Mouse (Mus musculus): ENCODE data around the gene Sox8. TPM values are rescaled to one million over a fixed set of nuclear protein-coding genes. Genes with fewer than 3 reads are reported as not detected.

Sox8 gene
- polyA plus RNA-seq, 1 experiment: 1.0 TPM

GRCm38 (mm10) chr17:25609506-25609828 is 39.0 kb upstream of the Sox8 start:
- Histone ChIP-seq H3K4me3 (ENCODE audit: control insufficient read depth, insufficient read depth, low read length) (no peak overlapping the region), H3K36me3 (ENCODE audit: control insufficient read depth, insufficient read depth, low read length) (no peaks in the 10 kb centered on the region), H3K27ac (ENCODE audit: control insufficient read depth, insufficient read depth, low read length) (no peak overlapping the region), H3K4me1 (replicated peaks; ENCODE audit: control insufficient read depth, insufficient read depth, low read length) (peaks cover 64% of the 10 kb centered on the region), H3K27me3 (ENCODE audit: control insufficient read depth, insufficient read depth, low read length) (no peaks in the 10 kb centered on the region)
- 93% methylated on average over 3 of the region's 3 CpGs for WGBS
- TF ChIP-seq POLR2A (IDR thresholded peaks at IDR 0.05; ENCODE audit: control insufficient read depth, extremely low read depth, insufficient read depth, low read length, poor library complexity): no peak
- no peak for TF ChIP-seq CTCF (IDR thresholded peaks at IDR 0.05; ENCODE audit: borderline replicate concordance, control insufficient read depth, extremely low read depth, insufficient read depth, low read length, poor library complexity)
- DNase-seq: no peak

GRCm38 (mm10) chr17:25608821-25609505 is 38.5 kb upstream of the Sox8 start:
- no peaks in the 10 kb centered on the region for H3K27me3 ChIP-seq (ENCODE audit: control insufficient read depth, insufficient read depth, low read length)
- peak overlapping the region; percentile 76 for H3K27ac ChIP-seq (ENCODE audit: control insufficient read depth, insufficient read depth, low read length)
- TF ChIP-seq POLR2A (IDR thresholded peaks at IDR 0.05; ENCODE audit: control insufficient read depth, extremely low read depth, insufficient read depth, low read length, poor library complexity) (no peak), CTCF (IDR thresholded peaks at IDR 0.05; ENCODE audit: borderline replicate concordance, control insufficient read depth, extremely low read depth, insufficient read depth, low read length, poor library complexity) (no peak)
- DNase-seq: no peak
- WGBS: 87% methylated on average over 10 of the region's 10 CpGs
- H3K4me1 ChIP-seq (replicated peaks; ENCODE audit: control insufficient read depth, insufficient read depth, low read length): peaks cover 66% of the 10 kb centered on the region
- no peak overlapping the region for H3K4me3 ChIP-seq (ENCODE audit: control insufficient read depth, insufficient read depth, low read length)
- no peaks in the 10 kb centered on the region for H3K36me3 ChIP-seq (ENCODE audit: control insufficient read depth, insufficient read depth, low read length)

GRCm38 (mm10) chr17:25608137-25608785 is 37.8 kb upstream of the Sox8 start:
- H3K4me3 ChIP-seq (ENCODE audit: control insufficient read depth, insufficient read depth, low read length): no peak overlapping the region
- peaks cover 66% of the 10 kb centered on the region for H3K4me1 ChIP-seq (replicated peaks; ENCODE audit: control insufficient read depth, insufficient read depth, low read length)
- TF ChIP-seq POLR2A (IDR thresholded peaks at IDR 0.05; ENCODE audit: control insufficient read depth, extremely low read depth, insufficient read depth, low read length, poor library complexity) (no peak), CTCF (IDR thresholded peaks at IDR 0.05; ENCODE audit: borderline replicate concordance, control insufficient read depth, extremely low read depth, insufficient read depth, low read length, poor library complexity) (no peak)
- H3K36me3 ChIP-seq (ENCODE audit: control insufficient read depth, insufficient read depth, low read length): no peaks in the 10 kb centered on the region
- no peaks in the 10 kb centered on the region for H3K27me3 ChIP-seq (ENCODE audit: control insufficient read depth, insufficient read depth, low read length)
- 64% methylated on average over 11 of the region's 11 CpGs for WGBS
- peak; percentile 48 for DNase-seq
- peak overlapping the region; percentile 76 for H3K27ac ChIP-seq (ENCODE audit: control insufficient read depth, insufficient read depth, low read length)

- TF ChIP-seq POLR2A (IDR thresholded peaks at IDR 0.05; ENCODE audit: control insufficient read depth, extremely low read depth, insufficient read depth, low read length, poor library complexity) (no peak), CTCF (IDR thresholded peaks at IDR 0.05; ENCODE audit: borderline replicate concordance, control insufficient read depth, extremely low read depth, insufficient read depth, low read length, poor library complexity) (no peak)
- Histone ChIP-seq H3K4me3 (ENCODE audit: control insufficient read depth, insufficient read depth, low read length) (no peak overlapping the region), H3K36me3 (ENCODE audit: control insufficient read depth, insufficient read depth, low read length) (no peaks in the 10 kb centered on the region), H3K27ac (ENCODE audit: control insufficient read depth, insufficient read depth, low read length) (no peak overlapping the region), H3K27me3 (ENCODE audit: control insufficient read depth, insufficient read depth, low read length) (no peaks in the 10 kb centered on the region), H3K4me1 (replicated peaks; ENCODE audit: control insufficient read depth, insufficient read depth, low read length) (peaks cover 51% of the 10 kb centered on the region)
- 50% methylated on average over 5 of the region's 5 CpGs for WGBS
- no peak for DNase-seq
Observed at GRCm38 (mm10) chr17:25604234-25604633, 33.7 kb upstream of the Sox8 start.

GRCm38 (mm10) chr17:25602366-25602765 is 31.9 kb upstream of the Sox8 start:
- WGBS: 18% methylated on average over 8 of the region's 8 CpGs
- Histone ChIP-seq H3K4me1 (replicated peaks; ENCODE audit: control insufficient read depth, insufficient read depth, low read length) (peaks cover 39% of the 10 kb centered on the region), H3K27ac (ENCODE audit: control insufficient read depth, insufficient read depth, low read length) (no peak overlapping the region), H3K27me3 (ENCODE audit: control insufficient read depth, insufficient read depth, low read length) (no peaks in the 10 kb centered on the region), H3K36me3 (ENCODE audit: control insufficient read depth, insufficient read depth, low read length) (no peaks in the 10 kb centered on the region), H3K4me3 (ENCODE audit: control insufficient read depth, insufficient read depth, low read length) (no peak overlapping the region)
- TF ChIP-seq POLR2A (IDR thresholded peaks at IDR 0.05; ENCODE audit: control insufficient read depth, extremely low read depth, insufficient read depth, low read length, poor library complexity) (no peak), CTCF (IDR thresholded peaks at IDR 0.05; ENCODE audit: borderline replicate concordance, control insufficient read depth, extremely low read depth, insufficient read depth, low read length, poor library complexity) (no peak)
- no peak for DNase-seq

- no peak for DNase-seq
- Histone ChIP-seq H3K4me3 (ENCODE audit: control insufficient read depth, insufficient read depth, low read length) (no peak overlapping the region), H3K27ac (ENCODE audit: control insufficient read depth, insufficient read depth, low read length) (no peak overlapping the region), H3K36me3 (ENCODE audit: control insufficient read depth, insufficient read depth, low read length) (no peaks in the 10 kb centered on the region), H3K27me3 (ENCODE audit: control insufficient read depth, insufficient read depth, low read length) (no peaks in the 10 kb centered on the region), H3K4me1 (replicated peaks; ENCODE audit: control insufficient read depth, insufficient read depth, low read length) (peaks cover 16% of the 10 kb centered on the region)
- 20% methylated on average over 3 of the region's 3 CpGs for WGBS
- TF ChIP-seq POLR2A (IDR thresholded peaks at IDR 0.05; ENCODE audit: control insufficient read depth, extremely low read depth, insufficient read depth, low read length, poor library complexity) (no peak), CTCF (IDR thresholded peaks at IDR 0.05; ENCODE audit: borderline replicate concordance, control insufficient read depth, extremely low read depth, insufficient read depth, low read length, poor library complexity) (no peak)
Observed at GRCm38 (mm10) chr17:25597537-25597936, 27.1 kb upstream of the Sox8 start.
